Mouse (Mus musculus) spleen, adult 18-20 months (tissue): Measurements from ENCODE around the gene Map2k6.

Source experiments
- DNase-seq, 2 experiments: peaks; one replicate each; pipeline ENCODE4 v3.0.0; 2022; ENCODE audit warnings: mixed read lengths in 2 of 2

Map2k6 gene

GRCm38 (mm10) chr11:110453445-110454154 lies 54.7 kb downstream of the Map2k6 start:
- DNase-seq: no peak

- DNase-seq: no peak
Measured at GRCm38 (mm10) chr11:110457441-110457912, 58.6 kb downstream of the Map2k6 start.

GRCm38 (mm10) chr11:110460480-110460879 lies 61.6 kb downstream of the Map2k6 start:
- DNase-seq: no peak

- no peak for DNase-seq
Measured at GRCm38 (mm10) chr11:110461560-110462331, 62.8 kb downstream of the Map2k6 start.

GRCm38 (mm10) chr11:110462975-110463578 lies 64.2 kb downstream of the Map2k6 start:
- no peak for DNase-seq

GRCm38 (mm10) chr11:110463801-110464200 lies 64.9 kb downstream of the Map2k6 start:
- DNase-seq: no peak

GRCm38 (mm10) chr11:110469054-110469453 lies 70.1 kb downstream of the Map2k6 start:
- no peak for DNase-seq

- DNase-seq: no peak
Measured at GRCm38 (mm10) chr11:110470561-110471273, 71.8 kb downstream of the Map2k6 start.

GRCm38 (mm10) chr11:110471362-110471761 lies 72.4 kb downstream of the Map2k6 start:
- DNase-seq: no peak

GRCm38 (mm10) chr11:110472078-110472477 lies 73.2 kb downstream of the Map2k6 start:
- DNase-seq: no peak

- no peak for DNase-seq
Measured at GRCm38 (mm10) chr11:110473495-110473894, 74.6 kb downstream of the Map2k6 start.

- DNase-seq: no peak
Measured at GRCm38 (mm10) chr11:110476361-110477151, 77.6 kb downstream of the Map2k6 start.

GRCm38 (mm10) chr11:110477961-110478869 lies 79.3 kb downstream of the Map2k6 start:
- no peak for DNase-seq

- DNase-seq: no peak
Measured at GRCm38 (mm10) chr11:110478978-110479384, 80.1 kb downstream of the Map2k6 start.

- no peak for DNase-seq
Measured at GRCm38 (mm10) chr11:110481406-110481805, 82.5 kb downstream of the Map2k6 start.

GRCm38 (mm10) chr11:110482176-110482575 lies 83.3 kb downstream of the Map2k6 start:
- DNase-seq: no peak

- no peak for DNase-seq
Measured at GRCm38 (mm10) chr11:110482649-110483048, 83.7 kb downstream of the Map2k6 start.

GRCm38 (mm10) chr11:110483165-110483564 lies 84.2 kb downstream of the Map2k6 start:
- peak in 1 of 2 experiments; percentile 42 for DNase-seq

- DNase-seq: no peak
Measured at GRCm38 (mm10) chr11:110484426-110484825, 85.5 kb downstream of the Map2k6 start.

- no peak for DNase-seq
Measured at GRCm38 (mm10) chr11:110485081-110485480, 86.2 kb downstream of the Map2k6 start.

- DNase-seq: no peak
Measured at GRCm38 (mm10) chr11:110487796-110488195, 88.9 kb downstream of the Map2k6 start.
